Mouse (Mus musculus) thymus, adult 2 months (tissue): ENCODE measurements around the gene BC049352. TPM values are rescaled to one million over a fixed set of nuclear protein-coding genes. Genes with fewer than 3 reads are reported as not detected.

Experiments
- DNase-seq: peaks from one replicate; pipeline ENCODE4 v3.0.0; 2021
- H3K27ac ChIP-seq: fragments of 200-500 bp; 2 replicates; pipeline ENCODE4 v1.5.1; 2012; ENCODE audit warnings: low read length, control low read depth; ENCODE audit not compliant: control insufficient read depth, insufficient read depth
- H3K27me3 ChIP-seq: fragments of 200-500 bp; 2 replicates; pipeline ENCODE4 v1.6.1; 2012; ENCODE audit warnings: mild to moderate bottlenecking, low read length, moderate library complexity, mixed read lengths; ENCODE audit not compliant: control insufficient read depth, insufficient read depth
- H3K36me3 ChIP-seq: fragments of 200-500 bp; 2 replicates; pipeline ENCODE4 v1.6.1; 2012; ENCODE audit warnings: mild to moderate bottlenecking, low read length, moderate library complexity; ENCODE audit not compliant: control insufficient read depth, insufficient read depth
- H3K4me1 ChIP-seq: fragments of 200-500 bp; replicated peaks from 2 replicates; pipeline ENCODE4 v1.6.1; 2012; ENCODE audit warnings: low read length; ENCODE audit not compliant: control insufficient read depth, insufficient read depth
- H3K4me3 ChIP-seq: fragments of 200-500 bp; 2 replicates; pipeline ENCODE4 v1.5.1; 2012; ENCODE audit warnings: mild to moderate bottlenecking, low read length, control low read depth, moderate library complexity; ENCODE audit not compliant: control insufficient read depth, insufficient read depth
- CTCF ChIP-seq: fragments of 200-500 bp; IDR thresholded peaks from 2 replicates; pipeline ENCODE4 v1.5.1; 2012; ENCODE audit warnings: mild to moderate bottlenecking, control low read depth, low read length, moderate library complexity, borderline replicate concordance; ENCODE audit not compliant: control insufficient read depth, poor library complexity, insufficient read depth; ENCODE audit errors: extremely low read depth
- POLR2A ChIP-seq: fragments of 200-500 bp; IDR thresholded peaks from 2 replicates; pipeline ENCODE4 v1.6.1; 2012; ENCODE audit warnings: mild to moderate bottlenecking, low read length, control low read depth, moderate library complexity; ENCODE audit not compliant: control insufficient read depth, poor library complexity, insufficient read depth; ENCODE audit errors: extremely low read depth
- WGBS: fragments of 180-500 bp; shearing (Covaris S2); methylation state at CpG from one replicate; pipeline ENCODE4 v1.1.7; 2018; 5-methylcytosine and 5-hydroxymethylcytosine counted together
- polyA plus RNA-seq: library from polyadenylated mRNA; depleted of rRNA; stranded (reverse); fragments of >200 nt; gene quantifications from 2 replicates; pipeline ENCODE4 v1.2.3, GENCODE M21; 2012

BC049352 gene
- polyA plus RNA-seq, 1 experiment = 4.5 TPM

DNA sequence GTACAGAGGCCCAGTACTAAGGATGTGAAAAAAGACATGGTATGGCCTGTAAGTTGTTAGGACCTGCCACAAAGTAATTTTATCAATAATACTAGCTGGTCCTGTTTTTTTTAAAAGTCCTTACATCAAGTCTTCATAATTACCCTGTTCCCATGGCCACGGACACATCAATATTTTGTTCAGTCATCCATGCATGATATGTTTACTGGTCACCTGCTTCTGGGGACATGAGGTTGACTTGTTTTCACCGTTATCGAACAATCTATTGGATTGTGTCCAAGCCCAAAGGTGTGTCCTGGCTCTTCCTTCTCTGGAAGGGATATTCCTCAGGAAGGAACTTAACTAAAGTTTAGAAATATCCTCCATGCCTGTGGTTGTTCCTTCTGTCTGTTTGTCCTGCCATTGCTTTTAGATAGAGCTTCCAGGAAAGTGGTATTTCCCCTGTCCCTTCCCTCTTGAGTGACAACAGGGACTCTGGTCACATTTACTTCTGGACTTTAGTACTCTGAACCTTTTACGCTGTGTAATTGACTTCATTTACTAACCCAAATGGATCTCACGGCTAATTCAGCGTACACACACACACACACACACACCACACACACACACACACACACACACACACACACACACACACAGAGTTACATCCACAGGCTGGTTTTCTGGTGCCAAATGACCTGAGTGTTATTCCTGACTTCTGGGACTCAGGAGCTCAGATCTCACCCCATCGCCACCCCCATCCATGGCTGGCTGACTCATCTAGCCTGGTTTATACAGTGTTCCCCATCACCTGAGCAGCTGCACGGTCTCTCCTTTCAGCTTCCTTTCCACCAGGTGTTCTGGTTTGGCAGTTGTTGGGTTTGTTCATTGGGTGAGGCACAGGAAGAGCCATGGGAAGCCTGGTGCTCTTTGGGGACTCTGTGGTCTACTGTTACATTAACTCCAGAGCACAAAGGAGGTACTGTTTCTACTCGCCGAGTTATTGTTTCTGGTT lies 7.1 kb downstream of the BC049352 start:
- Histone ChIP-seq H3K27me3 (no peaks in the 10 kb centered on the region), H3K27ac (peak overlapping the region; percentile 88), H3K4me1 (peaks cover 56% of the 10 kb centered on the region), H3K4me3 (no peak overlapping the region), H3K36me3 (no peaks in the 10 kb centered on the region)
- TF ChIP-seq CTCF (no peak), POLR2A (no peak)
- WGBS = 39% methylated on average over 10 of the region's 10 CpGs
- peak; percentile 80 for DNase-seq

DNA sequence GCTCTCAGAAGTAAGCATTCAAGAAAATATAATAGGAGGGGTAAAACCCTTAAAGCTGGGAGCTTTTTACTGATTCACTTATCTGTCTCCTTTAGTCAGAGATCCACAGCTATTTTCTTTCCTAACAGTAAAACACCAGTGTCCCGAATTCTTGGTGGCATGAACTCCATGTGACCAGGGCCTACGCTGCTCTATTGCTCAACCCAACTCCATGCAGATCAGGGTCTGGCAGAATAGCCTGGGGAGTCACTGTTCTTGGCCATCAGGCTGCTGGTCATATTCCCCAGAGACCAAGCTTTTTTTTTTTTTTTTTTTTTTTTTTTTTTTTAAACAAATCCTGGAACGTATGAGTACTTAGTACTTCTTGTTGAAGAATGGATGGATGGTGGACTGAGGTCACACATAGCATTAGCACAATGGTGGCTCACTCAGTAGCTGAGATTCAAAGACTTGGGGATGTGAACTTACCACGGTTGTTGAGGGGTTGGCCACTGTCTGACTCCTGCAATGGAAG lies 7.9 kb downstream of the BC049352 start:
- no peaks in the 10 kb centered on the region for H3K36me3 ChIP-seq
- 38% methylated on average over 4 of the region's 4 CpGs for WGBS
- no peak overlapping the region for H3K4me3 ChIP-seq
- no peak for DNase-seq
- H3K27ac ChIP-seq = peak overlapping the region; percentile 99
- no peak for TF ChIP-seq CTCF
- TF ChIP-seq POLR2A = no peak
- H3K27me3 ChIP-seq = no peaks in the 10 kb centered on the region
- peaks cover 54% of the 10 kb centered on the region for H3K4me1 ChIP-seq

DNA sequence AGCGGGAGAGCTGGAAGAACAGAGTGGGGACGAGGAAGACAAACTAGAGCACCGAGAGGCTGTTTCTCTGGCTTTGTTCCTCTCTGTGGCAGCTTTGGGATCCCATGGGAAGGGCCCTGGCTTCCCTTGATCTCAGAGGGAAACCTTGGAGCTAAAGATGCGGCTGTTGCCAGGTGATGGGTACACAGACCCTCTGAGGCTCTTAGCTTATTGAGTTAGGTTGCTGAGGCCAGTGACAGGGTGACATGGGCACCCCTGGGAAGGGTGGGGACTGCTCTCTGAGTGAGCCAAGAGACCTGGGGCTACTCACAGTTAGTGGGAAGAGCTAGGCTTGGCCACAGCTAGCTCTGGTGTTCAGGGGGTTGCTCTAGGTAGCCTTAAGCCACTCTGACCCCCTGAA lies 13.7 kb downstream of the BC049352 start:
- Histone ChIP-seq H3K36me3 (no peaks in the 10 kb centered on the region), H3K27ac (peak overlapping the region; percentile 73), H3K27me3 (no peaks in the 10 kb centered on the region), H3K4me1 (peaks cover 50% of the 10 kb centered on the region), H3K4me3 (no peak overlapping the region)
- no peak for TF ChIP-seq POLR2A
- no peak for TF ChIP-seq CTCF
- 96% methylated on average over 4 of the region's 4 CpGs for WGBS
- no peak for DNase-seq

DNA sequence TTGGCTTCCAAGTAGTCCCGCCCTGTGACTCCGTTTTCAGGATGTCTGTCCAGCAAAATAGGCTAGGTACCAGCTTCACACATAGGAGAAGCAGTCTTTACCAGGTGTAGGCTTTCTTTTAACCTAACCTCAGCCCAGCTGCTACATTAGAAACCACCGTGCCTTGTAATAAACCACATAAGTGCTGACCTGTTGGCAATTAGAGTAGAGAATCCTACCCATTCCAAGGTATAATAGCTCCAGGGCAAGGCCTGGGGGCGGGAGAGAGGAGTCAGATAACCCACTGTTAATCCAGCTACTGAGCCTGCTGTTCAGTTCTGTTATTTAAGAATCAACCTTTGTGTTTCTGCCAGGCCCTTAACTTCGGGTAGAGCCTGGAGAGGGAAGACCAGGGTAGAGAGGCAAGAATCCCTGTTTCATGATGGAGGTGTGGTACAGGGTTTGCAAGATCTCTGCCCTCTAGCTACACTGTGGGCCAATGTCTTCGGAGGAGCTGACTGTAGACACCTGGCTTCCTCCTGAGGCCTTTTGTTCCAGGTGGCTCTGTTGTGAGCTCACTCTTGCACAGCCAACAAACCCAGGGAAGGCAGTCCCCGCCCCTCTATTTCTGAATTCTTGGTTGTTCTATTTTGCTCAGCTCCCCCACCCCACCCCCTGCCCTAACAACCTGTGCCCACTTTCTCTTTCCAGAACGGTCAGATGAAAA lies 14.5 kb downstream of the BC049352 start:
- WGBS = 48% methylated on average over 8 of the region's 8 CpGs
- Histone ChIP-seq H3K4me3 (no peak overlapping the region), H3K27ac (peak overlapping the region; percentile 73), H3K4me1 (peaks cover 50% of the 10 kb centered on the region), H3K36me3 (no peaks in the 10 kb centered on the region), H3K27me3 (no peaks in the 10 kb centered on the region)
- no peak for TF ChIP-seq POLR2A
- TF ChIP-seq CTCF = no peak
- peak; percentile 64 for DNase-seq

DNA sequence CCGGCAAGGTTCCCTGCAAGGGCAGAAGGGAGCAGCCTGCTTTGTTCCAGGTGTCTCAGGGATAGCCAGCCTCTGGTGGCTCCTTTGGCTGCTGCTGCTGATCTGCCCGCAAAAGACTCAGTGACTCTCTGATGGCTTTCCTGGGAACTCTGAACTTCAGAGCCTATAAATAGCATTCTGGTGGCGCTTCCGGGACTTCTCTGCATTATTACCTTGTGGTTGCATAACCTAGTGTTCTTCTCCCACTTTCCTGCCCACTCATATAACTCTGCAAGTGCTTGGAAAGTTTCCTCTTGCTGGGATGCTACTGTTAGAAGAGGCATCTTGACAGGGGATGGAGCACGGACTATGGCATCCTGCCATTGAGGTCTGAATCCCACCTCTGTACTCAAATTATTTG lies 15.7 kb downstream of the BC049352 start:
- H3K27ac ChIP-seq = peak overlapping the region; percentile 56

DNA sequence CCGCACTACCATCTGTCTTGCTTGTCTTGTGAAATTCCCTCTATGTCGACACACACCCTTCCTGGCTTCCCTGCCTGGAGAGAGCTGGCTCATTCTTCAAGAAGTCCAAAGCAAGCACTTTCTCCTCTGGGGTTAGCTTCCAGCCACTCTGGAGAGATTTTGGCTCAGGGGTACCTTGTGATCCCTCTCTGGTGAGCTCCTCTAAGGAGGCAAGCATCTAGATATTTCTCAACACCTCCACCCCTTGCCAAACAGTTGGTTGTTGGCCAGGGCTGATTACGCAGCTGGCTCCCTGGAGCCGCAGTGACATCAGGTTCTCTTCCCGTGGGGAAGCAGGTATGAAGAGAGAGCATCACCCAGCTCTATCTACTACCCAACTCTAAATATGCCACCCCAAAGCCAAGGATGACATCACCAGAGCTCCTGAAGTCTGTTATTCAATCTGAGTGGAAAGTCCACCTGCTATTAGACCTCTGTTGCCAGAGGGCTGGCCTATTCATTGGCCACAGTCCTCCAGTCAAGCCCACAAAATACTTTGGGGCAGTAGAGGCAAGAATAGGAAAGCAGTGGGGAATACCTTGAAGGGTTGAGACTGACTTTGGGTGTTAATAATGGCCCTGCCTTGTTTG lies 19.6 kb downstream of the BC049352 start:
- no peak overlapping the region for H3K27ac ChIP-seq
- no peak for DNase-seq

More for the DNA sequence above, 15.7 kb downstream of the BC049352 start:
- DNase-seq = no peak
- TF ChIP-seq POLR2A (no peak), CTCF (no peak)
- Histone ChIP-seq H3K4me1 (peaks cover 52% of the 10 kb centered on the region), H3K27me3 (no peaks in the 10 kb centered on the region), H3K36me3 (no peaks in the 10 kb centered on the region), H3K4me3 (no peak overlapping the region)
- 36% methylated on average over 5 of the region's 5 CpGs for WGBS

More for the DNA sequence above, 19.6 kb downstream of the BC049352 start:
- no peak for TF ChIP-seq CTCF
- TF ChIP-seq POLR2A = no peak
- Histone ChIP-seq H3K36me3 (no peaks in the 10 kb centered on the region), H3K4me1 (peaks cover 59% of the 10 kb centered on the region), H3K4me3 (no peak overlapping the region), H3K27me3 (no peaks in the 10 kb centered on the region)
- 95% methylated on average over 5 of the region's 5 CpGs for WGBS
